Mouse (Mus musculus): Measurements from ENCODE around the gene Cdh13. TPM values are rescaled to one million over a fixed set of nuclear protein-coding genes. Genes with fewer than 3 reads are reported as not detected.
"Not testable (repeated sequence)": the region's sequence is repeated elsewhere in the genome, so short reads cannot be mapped to it uniquely, and the experiment has no call there.

Cdh13 gene
- polyA plus RNA-seq, 1 experiment from 2014 or later, result 198 TPM

DNA sequence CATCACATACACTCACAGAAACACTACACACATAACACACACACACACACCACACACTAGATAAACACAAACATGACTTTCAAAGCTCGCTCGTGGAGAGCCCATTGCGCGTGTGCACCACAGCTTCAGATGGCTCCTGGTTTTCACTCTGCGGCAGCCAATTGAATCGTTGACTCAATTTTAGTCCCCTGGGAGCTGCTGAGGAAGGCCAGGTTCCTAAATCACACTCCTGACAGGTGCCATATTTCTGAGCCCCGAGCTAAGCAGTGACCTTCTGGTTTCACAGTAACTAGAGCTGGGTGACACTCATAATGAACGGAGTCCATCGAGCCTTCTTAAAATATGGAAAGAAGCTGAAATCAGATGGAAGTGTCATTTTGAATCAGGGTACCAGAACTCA lies 986.8 kb downstream of the Cdh13 start:
- peak overlapping the region; percentile 16; the same call in 1 of the 2 replicates for H3K27ac ChIP-seq (ENCODE audit: low read depth, low read length)
- H3K27me3 ChIP-seq (ENCODE audit: control insufficient read depth, insufficient read depth, low read length), result no peaks in the 10 kb centered on the region
- no peak overlapping the region for H3K4me3 ChIP-seq (ENCODE audit: low read depth, low read length)
- WGBS, result 53% methylated on average over 9 of the region's 9 CpGs
- no peak overlapping the region for H3K4me2 ChIP-seq (ENCODE audit: low read depth, low read length)
- no peaks in the 10 kb centered on the region for H3K36me3 ChIP-seq (ENCODE audit: control insufficient read depth, insufficient read depth, low read length)
- H3K4me1 ChIP-seq (ENCODE audit: control insufficient read depth, insufficient read depth, low read length), result no peaks in the 10 kb centered on the region
- ATAC-seq (ENCODE audit: low read depth), result no peak
- H3K9me3 ChIP-seq (ENCODE audit: control insufficient read depth, low read length), result no peaks in the 10 kb centered on the region
- no peak overlapping the region for H3K9ac ChIP-seq (replicated peaks; ENCODE audit: low read depth, low read length)

DNA sequence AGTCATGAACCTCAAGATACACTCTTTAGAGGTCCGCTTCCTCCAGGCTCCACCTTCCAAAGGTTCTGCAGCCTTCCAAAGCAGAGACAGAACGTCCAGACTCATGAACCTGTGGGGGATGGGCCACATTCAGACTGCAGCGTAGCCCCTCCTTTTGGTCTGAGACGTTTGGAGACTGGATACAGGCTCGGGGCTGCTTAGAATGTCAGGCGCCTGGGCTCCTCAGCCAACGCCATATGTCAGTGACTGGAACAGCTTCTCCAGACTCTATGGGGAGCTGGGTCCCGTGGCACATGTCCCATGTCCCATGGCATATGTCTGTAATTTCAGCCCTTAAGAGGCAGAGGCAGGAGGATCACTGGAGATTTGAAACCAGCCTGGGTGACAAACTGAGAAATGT lies 989.4 kb downstream of the Cdh13 start:
- no peak overlapping the region for H3K4me2 ChIP-seq (ENCODE audit: low read depth, low read length)
- no peak overlapping the region for H3K4me3 ChIP-seq (ENCODE audit: low read depth, low read length)
- H3K36me3 ChIP-seq (ENCODE audit: control insufficient read depth, insufficient read depth, low read length), result no peaks in the 10 kb centered on the region
- H3K27ac ChIP-seq (ENCODE audit: low read depth, low read length), result no peak overlapping the region
- 78% methylated on average over 8 of the region's 8 CpGs for WGBS
- H3K9me3 ChIP-seq (ENCODE audit: control insufficient read depth, low read length), result no peaks in the 10 kb centered on the region
- H3K27me3 ChIP-seq (ENCODE audit: control insufficient read depth, insufficient read depth, low read length), result no peaks in the 10 kb centered on the region
- ATAC-seq (ENCODE audit: low read depth), result no peak
- no peak overlapping the region for H3K9ac ChIP-seq (replicated peaks; ENCODE audit: low read depth, low read length)
- H3K4me1 ChIP-seq (ENCODE audit: control insufficient read depth, insufficient read depth, low read length), result no peaks in the 10 kb centered on the region

DNA sequence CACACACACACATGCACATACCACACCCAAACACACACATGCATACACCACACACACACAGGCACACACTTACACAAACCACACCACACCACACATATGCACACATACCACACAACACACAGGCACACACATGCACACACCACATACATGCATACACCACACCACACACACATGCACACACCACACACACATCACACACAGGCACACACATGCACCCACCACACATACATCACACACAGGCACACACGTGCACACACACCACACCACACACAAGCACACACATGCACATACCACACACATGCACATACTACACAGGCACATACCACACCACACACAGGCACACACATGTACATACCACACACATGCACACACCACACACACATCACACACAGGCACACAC lies 991.9 kb downstream of the Cdh13 start:
- Histone ChIP-seq H3K27ac (ENCODE audit: low read depth, low read length) (no peak overlapping the region), H3K9ac (replicated peaks; ENCODE audit: low read depth, low read length) (no peak overlapping the region), H3K4me2 (ENCODE audit: low read depth, low read length) (no peak overlapping the region), H3K27me3 (ENCODE audit: control insufficient read depth, insufficient read depth, low read length) (no peaks in the 10 kb centered on the region), H3K9me3 (ENCODE audit: control insufficient read depth, low read length) (no peaks in the 10 kb centered on the region), H3K4me3 (ENCODE audit: low read depth, low read length) (no peak overlapping the region), H3K4me1 (ENCODE audit: control insufficient read depth, insufficient read depth, low read length) (no peaks in the 10 kb centered on the region), H3K36me3 (ENCODE audit: control insufficient read depth, insufficient read depth, low read length) (no peaks in the 10 kb centered on the region)
- ATAC-seq (ENCODE audit: low read depth), result no peak
- WGBS, result 86% methylated on average over 1 of the region's 1 CpGs

DNA sequence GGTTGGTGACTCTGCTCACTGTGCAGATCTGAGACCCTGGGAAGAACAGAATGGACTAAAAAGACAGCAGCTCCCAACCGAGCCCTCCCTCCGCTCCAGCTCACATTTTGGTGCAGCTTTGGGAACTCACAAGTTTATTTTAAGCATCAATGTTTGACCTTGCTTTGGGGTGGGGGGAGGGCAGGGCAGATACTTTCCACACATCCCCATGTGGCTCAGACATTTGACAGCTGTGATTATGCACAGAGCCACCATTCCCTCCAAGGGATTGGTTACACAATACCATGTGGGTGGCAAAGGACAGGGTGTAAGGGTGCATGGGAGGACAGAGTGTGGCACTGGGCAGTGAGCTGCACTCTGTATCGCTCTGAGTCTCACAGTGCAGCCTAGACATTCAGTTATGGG lies 993.5 kb downstream of the Cdh13 start:
- Histone ChIP-seq H3K4me2 (ENCODE audit: low read depth, low read length) (no peak overlapping the region), H3K27ac (ENCODE audit: low read depth, low read length) (no peak overlapping the region), H3K9ac (replicated peaks; ENCODE audit: low read depth, low read length) (no peak overlapping the region), H3K4me3 (ENCODE audit: low read depth, low read length) (no peak overlapping the region), H3K9me3 (ENCODE audit: control insufficient read depth, low read length) (no peaks in the 10 kb centered on the region), H3K27me3 (ENCODE audit: control insufficient read depth, insufficient read depth, low read length) (no peaks in the 10 kb centered on the region), H3K36me3 (ENCODE audit: control insufficient read depth, insufficient read depth, low read length) (no peaks in the 10 kb centered on the region), H3K4me1 (ENCODE audit: control insufficient read depth, insufficient read depth, low read length) (no peaks in the 10 kb centered on the region)
- ATAC-seq (ENCODE audit: low read depth), result no peak
- WGBS, result 93% methylated on average over 3 of the region's 3 CpGs

DNA sequence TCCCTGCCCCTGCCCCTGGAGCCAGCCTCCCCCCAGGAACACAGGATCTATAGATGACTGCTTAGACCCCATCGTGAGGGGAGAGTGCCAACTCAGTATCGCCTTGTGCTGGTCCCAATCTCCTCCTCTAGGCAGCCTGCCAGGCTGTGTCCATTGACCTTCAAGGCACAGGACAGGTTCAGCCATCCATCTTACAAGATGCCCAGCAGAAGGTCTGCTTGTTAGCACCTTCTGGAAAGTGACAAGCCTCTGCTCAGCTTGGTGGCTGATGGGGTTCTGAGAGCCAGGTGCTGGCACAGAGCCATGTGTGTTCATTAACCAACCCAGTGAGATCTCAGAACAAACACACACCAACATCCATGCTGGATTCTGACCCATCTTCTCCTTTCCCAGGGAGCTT lies 998.2 kb downstream of the Cdh13 start:
- no peaks in the 10 kb centered on the region for H3K4me1 ChIP-seq (ENCODE audit: control insufficient read depth, insufficient read depth, low read length)
- no peak overlapping the region for H3K27ac ChIP-seq (ENCODE audit: low read depth, low read length)
- H3K9me3 ChIP-seq (ENCODE audit: control insufficient read depth, low read length), result no peaks in the 10 kb centered on the region
- H3K4me3 ChIP-seq (ENCODE audit: low read depth, low read length), result no peak overlapping the region
- 91% methylated on average over 2 of the region's 2 CpGs for WGBS
- H3K9ac ChIP-seq (replicated peaks; ENCODE audit: low read depth, low read length), result no peak overlapping the region
- H3K4me2 ChIP-seq (ENCODE audit: low read depth, low read length), result no peak overlapping the region
- no peaks in the 10 kb centered on the region for H3K27me3 ChIP-seq (ENCODE audit: control insufficient read depth, insufficient read depth, low read length)
- no peaks in the 10 kb centered on the region for H3K36me3 ChIP-seq (ENCODE audit: control insufficient read depth, insufficient read depth, low read length)
- ATAC-seq (ENCODE audit: low read depth), result no peak

DNA sequence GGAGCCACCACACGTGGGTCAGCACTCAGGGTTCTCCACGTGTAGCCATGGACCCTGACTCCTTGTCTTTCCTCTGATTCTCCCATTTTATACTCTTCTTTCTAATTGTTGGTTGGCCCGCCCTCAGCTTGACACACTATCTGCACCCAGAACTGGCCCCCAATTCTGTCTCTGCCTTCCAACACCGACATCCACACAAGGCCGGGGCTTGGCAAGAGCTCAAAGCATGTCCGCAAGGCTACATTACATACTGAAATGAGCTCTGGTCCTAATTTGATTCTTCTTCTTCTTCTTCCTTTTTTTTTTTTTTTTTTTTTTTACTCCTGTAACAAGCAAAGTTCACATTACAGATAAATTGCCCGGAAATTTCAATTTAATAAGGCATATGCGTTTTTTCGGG lies 1001.0 kb downstream of the Cdh13 start:
- no peaks in the 10 kb centered on the region for H3K36me3 ChIP-seq (ENCODE audit: control insufficient read depth, insufficient read depth, low read length)
- H3K4me2 ChIP-seq (ENCODE audit: low read depth, low read length), result no peak overlapping the region
- H3K27ac ChIP-seq (ENCODE audit: low read depth, low read length), result no peak overlapping the region
- H3K27me3 ChIP-seq (ENCODE audit: control insufficient read depth, insufficient read depth, low read length), result no peaks in the 10 kb centered on the region
- ATAC-seq (ENCODE audit: low read depth), result no peak
- H3K9me3 ChIP-seq (ENCODE audit: control insufficient read depth, low read length), result no peaks in the 10 kb centered on the region
- no peaks in the 10 kb centered on the region for H3K4me1 ChIP-seq (ENCODE audit: control insufficient read depth, insufficient read depth, low read length)
- no peak overlapping the region for H3K9ac ChIP-seq (replicated peaks; ENCODE audit: low read depth, low read length)
- 84% methylated on average over 9 of the region's 9 CpGs for WGBS
- H3K4me3 ChIP-seq (ENCODE audit: low read depth, low read length), result no peak overlapping the region

DNA sequence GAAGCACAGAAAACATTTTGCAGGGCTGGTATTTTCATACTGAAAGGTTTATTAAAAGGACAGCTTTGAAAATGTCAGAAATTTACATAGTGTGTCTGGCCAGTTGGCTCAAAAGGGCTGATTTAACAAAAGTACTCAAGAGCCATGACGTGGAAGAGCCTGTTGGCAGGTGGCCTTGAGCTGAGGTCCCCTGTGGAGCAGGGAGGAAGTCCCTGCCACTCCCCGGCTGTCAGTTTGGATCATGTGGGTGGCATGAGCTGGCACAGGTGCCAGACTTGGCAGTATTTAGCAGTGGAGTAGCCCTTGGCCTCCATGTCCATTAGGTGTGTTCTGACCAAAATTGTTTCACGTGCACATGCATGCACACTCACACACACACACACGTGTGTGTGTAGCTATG lies 1001.4 kb downstream of the Cdh13 start:
- no peaks in the 10 kb centered on the region for H3K4me1 ChIP-seq (ENCODE audit: control insufficient read depth, insufficient read depth, low read length)
- H3K27ac ChIP-seq (ENCODE audit: low read depth, low read length), result no peak overlapping the region
- 69% methylated on average over 4 of the region's 4 CpGs for WGBS
- H3K4me2 ChIP-seq (ENCODE audit: low read depth, low read length), result no peak overlapping the region
- H3K9ac ChIP-seq (replicated peaks; ENCODE audit: low read depth, low read length), result no peak overlapping the region
- no peak overlapping the region for H3K4me3 ChIP-seq (ENCODE audit: low read depth, low read length)
- no peaks in the 10 kb centered on the region for H3K36me3 ChIP-seq (ENCODE audit: control insufficient read depth, insufficient read depth, low read length)
- ATAC-seq (ENCODE audit: low read depth), result no peak
- H3K9me3 ChIP-seq (ENCODE audit: control insufficient read depth, low read length), result no peaks in the 10 kb centered on the region
- no peaks in the 10 kb centered on the region for H3K27me3 ChIP-seq (ENCODE audit: control insufficient read depth, insufficient read depth, low read length)

DNA sequence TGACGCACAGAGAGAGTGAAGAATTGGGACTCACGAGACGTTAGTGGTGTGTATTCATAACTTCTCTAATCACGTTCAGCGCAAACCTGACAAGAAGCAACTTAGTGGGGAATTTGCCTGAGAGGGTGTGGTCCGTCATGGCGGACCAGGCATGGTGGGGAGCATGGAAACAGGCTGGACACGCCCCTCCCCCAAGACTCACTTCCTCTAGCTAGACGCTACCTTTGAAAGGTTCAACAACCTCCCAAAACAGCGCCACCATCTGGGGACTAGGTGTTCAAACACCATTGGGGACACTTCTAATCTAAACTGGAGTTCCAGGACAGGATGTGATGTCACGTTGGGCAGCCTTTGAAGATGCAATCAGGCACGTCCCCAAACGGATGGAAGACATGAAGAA lies 1011.9 kb downstream of the Cdh13 start:
- no peaks in the 10 kb centered on the region for H3K4me1 ChIP-seq (ENCODE audit: control insufficient read depth, insufficient read depth, low read length)
- 80% methylated on average over 13 of the region's 13 CpGs for WGBS
- no peak overlapping the region for H3K9ac ChIP-seq (replicated peaks; ENCODE audit: low read depth, low read length)
- no peak for ATAC-seq (ENCODE audit: low read depth)
- H3K4me3 ChIP-seq (ENCODE audit: low read depth, low read length), result no peak overlapping the region
- H3K27me3 ChIP-seq (ENCODE audit: control insufficient read depth, insufficient read depth, low read length), result no peaks in the 10 kb centered on the region
- H3K4me2 ChIP-seq (ENCODE audit: low read depth, low read length), result no peak overlapping the region
- H3K9me3 ChIP-seq (ENCODE audit: control insufficient read depth, low read length), result no peaks in the 10 kb centered on the region
- no peak overlapping the region for H3K27ac ChIP-seq (ENCODE audit: low read depth, low read length)
- H3K36me3 ChIP-seq (ENCODE audit: control insufficient read depth, insufficient read depth, low read length), result no peaks in the 10 kb centered on the region

DNA sequence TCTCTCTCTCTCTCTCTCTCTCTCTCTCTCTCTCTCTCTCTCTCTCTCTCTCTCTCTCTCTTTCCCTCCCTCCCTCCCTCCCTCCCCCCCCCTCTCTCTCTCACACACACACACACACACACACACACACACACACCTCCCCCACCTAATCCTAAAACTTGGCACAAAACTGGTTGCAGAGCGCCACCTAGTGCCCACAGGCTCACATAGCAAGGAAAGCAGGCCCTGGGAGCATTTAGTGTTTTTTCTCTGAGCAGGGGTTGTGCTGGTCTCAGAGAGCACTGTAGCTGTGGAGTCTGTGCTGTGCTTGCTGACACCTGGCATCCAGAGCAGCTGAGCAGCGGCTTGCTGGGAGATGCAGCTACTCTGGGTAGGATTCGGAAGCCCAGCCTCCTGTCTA lies 1014.2 kb downstream of the Cdh13 start:
- H3K4me2 ChIP-seq (ENCODE audit: low read depth, low read length); H3K4me3 ChIP-seq (ENCODE audit: low read depth, low read length); H3K36me3 ChIP-seq (ENCODE audit: control insufficient read depth, insufficient read depth, low read length); H3K9ac ChIP-seq (replicated peaks; ENCODE audit: low read depth, low read length); ATAC-seq (ENCODE audit: low read depth); H3K4me1 ChIP-seq (ENCODE audit: control insufficient read depth, insufficient read depth, low read length); H3K27me3 ChIP-seq (ENCODE audit: control insufficient read depth, insufficient read depth, low read length); H3K27ac ChIP-seq (ENCODE audit: low read depth, low read length); H3K9me3 ChIP-seq (ENCODE audit: control insufficient read depth, low read length): not testable (repeated sequence)
- WGBS, result 31% methylated on average over 3 of the region's 3 CpGs

DNA sequence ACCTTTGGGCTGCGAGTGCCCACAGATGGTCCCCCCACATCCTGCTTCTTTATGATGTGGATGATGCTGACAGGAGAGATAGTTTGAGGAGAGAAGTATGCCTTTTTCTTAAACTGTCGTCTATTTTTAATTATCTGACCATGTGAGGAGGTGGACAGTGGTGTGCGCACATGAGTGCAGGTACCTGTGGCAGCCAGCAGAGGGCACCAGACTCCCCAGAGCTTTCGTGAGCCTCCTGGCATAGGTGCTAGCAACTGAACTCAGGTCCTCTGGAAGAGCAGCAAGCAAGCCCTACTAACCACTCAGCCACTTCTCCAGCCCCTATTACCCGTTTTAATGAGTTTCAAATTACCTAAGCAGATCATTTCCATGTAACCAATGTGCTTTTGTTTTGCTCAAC lies 1016.8 kb downstream of the Cdh13 start:
- H3K4me3 ChIP-seq (ENCODE audit: low read depth, low read length), result no peak overlapping the region
- no peaks in the 10 kb centered on the region for H3K9me3 ChIP-seq (ENCODE audit: control insufficient read depth, low read length)
- no peaks in the 10 kb centered on the region for H3K4me1 ChIP-seq (ENCODE audit: control insufficient read depth, insufficient read depth, low read length)
- 90% methylated on average over 5 of the region's 5 CpGs for WGBS
- no peaks in the 10 kb centered on the region for H3K36me3 ChIP-seq (ENCODE audit: control insufficient read depth, insufficient read depth, low read length)
- no peak overlapping the region for H3K9ac ChIP-seq (replicated peaks; ENCODE audit: low read depth, low read length)
- no peak for ATAC-seq (ENCODE audit: low read depth)
- H3K27me3 ChIP-seq (ENCODE audit: control insufficient read depth, insufficient read depth, low read length), result no peaks in the 10 kb centered on the region
- H3K4me2 ChIP-seq (ENCODE audit: low read depth, low read length), result no peak overlapping the region
- H3K27ac ChIP-seq (ENCODE audit: low read depth, low read length), result no peak overlapping the region

All from neural tube, embryonic 14.5 days (tissue).